Mouse (Mus musculus): ENCODE data around the gene Exoc6b. TPM values are rescaled to one million over a fixed set of nuclear protein-coding genes. Genes with fewer than 3 reads are reported as not detected.
A peak's percentile ranks its signal among the peaks of the same experiment; 100 is the strongest.

The Exoc6b gene
- polyA plus RNA-seq, 1 experiment from 2014 or later, result 31.2 TPM

DNA sequence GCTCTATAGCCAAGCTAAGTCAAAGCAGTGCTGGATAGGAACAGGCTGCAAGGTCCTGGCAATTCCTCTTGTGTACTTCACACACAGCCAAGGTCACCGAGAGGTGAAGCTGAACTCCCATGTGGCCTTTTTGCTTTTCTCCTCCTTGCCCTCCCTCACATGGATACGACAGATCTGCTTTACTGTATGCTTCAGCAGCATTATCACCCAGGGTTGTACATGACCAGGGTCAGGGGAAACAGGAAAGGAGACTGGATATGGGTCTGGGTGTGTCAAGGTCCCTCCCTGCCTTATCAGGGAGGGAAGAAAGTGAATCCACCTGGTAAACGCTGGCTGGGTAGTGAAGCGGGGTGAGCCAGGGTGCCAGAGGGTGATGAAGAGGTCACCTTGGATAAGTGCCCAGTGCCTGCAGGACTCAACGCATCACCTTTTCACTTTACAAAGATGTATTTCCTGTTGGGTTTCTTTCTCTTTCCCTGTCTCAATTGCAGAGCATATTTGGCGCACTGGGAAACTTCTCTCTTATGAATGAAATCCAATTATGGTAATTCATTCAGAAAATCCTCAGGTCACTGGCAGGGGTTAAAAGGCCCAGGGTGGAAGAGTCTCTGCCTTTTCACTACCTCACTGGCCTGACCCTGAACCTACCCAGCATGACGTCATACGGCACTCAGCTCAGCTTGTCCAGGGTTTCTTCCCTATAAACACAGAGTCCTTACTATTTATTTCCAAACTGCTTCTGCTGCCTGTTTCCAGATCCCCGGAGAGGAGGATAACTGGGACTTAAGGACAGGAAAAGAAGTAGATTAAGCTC, 371.6 kb downstream of the Exoc6b start:
- Histone ChIP-seq H3K9ac (ENCODE audit: low read length) (no peak overlapping the region), H3K4me3 (replicated peaks; ENCODE audit: low read length) (no peak overlapping the region), H3K27ac (ENCODE audit: low read length) (peak overlapping the region; percentile 72), H3K4me2 (ENCODE audit: low read depth, low read length) (peak overlapping the region; percentile 16), H3K4me1 (ENCODE audit: control insufficient read depth, insufficient read depth, low read length) (peaks cover 22% of the 10 kb centered on the region), H3K27me3 (ENCODE audit: control insufficient read depth, insufficient read depth, low read length) (no peaks in the 10 kb centered on the region), H3K9me3 (replicated peaks; ENCODE audit: control insufficient read depth, low read length) (no peaks in the 10 kb centered on the region), H3K36me3 (ENCODE audit: control insufficient read depth, insufficient read depth, low read length) (no peaks in the 10 kb centered on the region)
- peak; percentile 79 for ATAC-seq (ENCODE audit: insufficient read depth, low FRiP score)
- 17% methylated on average over 9 of the region's 9 CpGs for WGBS

DNA sequence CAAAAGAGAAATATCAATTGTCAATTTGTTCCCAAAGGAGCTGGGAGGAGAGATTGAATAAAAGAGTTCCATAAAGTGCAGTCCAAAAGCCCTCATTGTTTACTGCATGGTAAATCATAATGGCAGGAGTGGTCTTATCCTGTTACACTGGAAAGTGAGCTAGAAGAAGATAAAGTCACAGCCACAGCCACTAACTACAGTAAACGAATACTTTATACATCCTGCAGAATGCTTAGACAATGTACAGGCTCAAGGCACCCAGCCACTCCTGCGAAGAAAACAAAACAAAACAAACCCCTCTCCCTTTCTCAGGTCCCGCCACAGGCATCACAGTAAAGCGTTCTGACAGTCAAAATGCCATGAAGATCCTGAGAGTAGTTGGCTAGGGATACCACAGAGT, 375.5 kb downstream of the Exoc6b start:
- H3K27ac ChIP-seq (ENCODE audit: low read length), result no peak overlapping the region
- no peaks in the 10 kb centered on the region for H3K36me3 ChIP-seq (ENCODE audit: control insufficient read depth, insufficient read depth, low read length)
- H3K4me2 ChIP-seq (ENCODE audit: low read depth, low read length), result no peak overlapping the region
- peaks cover 18% of the 10 kb centered on the region for H3K4me1 ChIP-seq (ENCODE audit: control insufficient read depth, insufficient read depth, low read length)
- 45% methylated on average over 4 of the region's 4 CpGs for WGBS
- no peaks in the 10 kb centered on the region for H3K27me3 ChIP-seq (ENCODE audit: control insufficient read depth, insufficient read depth, low read length)
- no peak overlapping the region for H3K9ac ChIP-seq (ENCODE audit: low read length)
- no peak overlapping the region for H3K4me3 ChIP-seq (replicated peaks; ENCODE audit: low read length)
- H3K9me3 ChIP-seq (replicated peaks; ENCODE audit: control insufficient read depth, low read length), result no peaks in the 10 kb centered on the region
- no peak for ATAC-seq (ENCODE audit: insufficient read depth, low FRiP score)

DNA sequence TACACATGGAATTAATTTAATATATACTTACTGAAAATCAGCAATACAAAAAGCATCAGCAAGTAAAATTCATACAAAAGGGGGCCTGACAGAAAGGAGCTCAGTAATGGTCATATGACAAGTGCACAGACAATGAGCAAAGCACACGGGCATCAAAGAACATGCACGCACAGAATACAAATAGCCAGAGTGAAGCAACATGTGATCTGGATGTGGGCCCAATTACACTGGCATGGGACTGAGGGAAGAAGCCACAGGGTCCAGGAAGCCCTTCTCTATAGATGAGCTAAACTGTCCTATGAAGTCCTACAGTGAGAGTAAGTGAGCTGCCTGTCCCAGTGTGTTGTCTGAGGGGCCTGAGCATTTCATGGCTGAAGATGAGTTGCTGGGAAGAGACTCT, 376.1 kb downstream of the Exoc6b start:
- Histone ChIP-seq H3K4me1 (ENCODE audit: control insufficient read depth, insufficient read depth, low read length) (peaks cover 18% of the 10 kb centered on the region), H3K4me3 (replicated peaks; ENCODE audit: low read length) (no peak overlapping the region), H3K4me2 (ENCODE audit: low read depth, low read length) (no peak overlapping the region), H3K9ac (ENCODE audit: low read length) (no peak overlapping the region), H3K9me3 (replicated peaks; ENCODE audit: control insufficient read depth, low read length) (no peaks in the 10 kb centered on the region), H3K27me3 (ENCODE audit: control insufficient read depth, insufficient read depth, low read length) (no peaks in the 10 kb centered on the region), H3K36me3 (ENCODE audit: control insufficient read depth, insufficient read depth, low read length) (no peaks in the 10 kb centered on the region), H3K27ac (ENCODE audit: low read length) (no peak overlapping the region)
- 86% methylated on average over 2 of the region's 2 CpGs for WGBS
- ATAC-seq (ENCODE audit: insufficient read depth, low FRiP score), result no peak

DNA sequence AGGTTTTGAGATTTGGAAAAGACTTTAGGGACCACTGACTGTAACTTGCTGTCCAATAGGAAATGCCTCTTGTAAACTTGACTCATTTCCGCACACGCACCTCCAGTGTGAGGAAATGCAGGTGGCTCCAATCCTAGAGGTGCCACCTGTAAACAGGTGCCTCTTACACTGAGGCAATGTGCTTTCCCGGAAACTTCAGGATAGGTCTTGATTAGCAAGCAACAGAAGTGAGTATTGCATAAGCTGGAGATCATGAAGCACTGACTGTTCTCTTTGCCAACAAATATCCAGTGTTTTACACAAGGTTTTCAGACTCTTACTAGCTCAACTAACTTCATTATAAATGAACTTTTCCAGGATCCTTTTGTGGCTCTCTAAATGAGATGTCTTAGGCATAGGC, 377.4 kb downstream of the Exoc6b start:
- H3K4me2 ChIP-seq (ENCODE audit: low read depth, low read length), result no peak overlapping the region
- H3K36me3 ChIP-seq (ENCODE audit: control insufficient read depth, insufficient read depth, low read length), result no peaks in the 10 kb centered on the region
- H3K4me3 ChIP-seq (replicated peaks; ENCODE audit: low read length), result no peak overlapping the region
- no peak for ATAC-seq (ENCODE audit: insufficient read depth, low FRiP score)
- WGBS, result 90% methylated on average over 3 of the region's 3 CpGs
- no peak overlapping the region for H3K27ac ChIP-seq (ENCODE audit: low read length)
- H3K27me3 ChIP-seq (ENCODE audit: control insufficient read depth, insufficient read depth, low read length), result no peaks in the 10 kb centered on the region
- no peak overlapping the region for H3K9ac ChIP-seq (ENCODE audit: low read length)
- no peaks in the 10 kb centered on the region for H3K9me3 ChIP-seq (replicated peaks; ENCODE audit: control insufficient read depth, low read length)
- H3K4me1 ChIP-seq (ENCODE audit: control insufficient read depth, insufficient read depth, low read length), result peaks cover 5% of the 10 kb centered on the region

DNA sequence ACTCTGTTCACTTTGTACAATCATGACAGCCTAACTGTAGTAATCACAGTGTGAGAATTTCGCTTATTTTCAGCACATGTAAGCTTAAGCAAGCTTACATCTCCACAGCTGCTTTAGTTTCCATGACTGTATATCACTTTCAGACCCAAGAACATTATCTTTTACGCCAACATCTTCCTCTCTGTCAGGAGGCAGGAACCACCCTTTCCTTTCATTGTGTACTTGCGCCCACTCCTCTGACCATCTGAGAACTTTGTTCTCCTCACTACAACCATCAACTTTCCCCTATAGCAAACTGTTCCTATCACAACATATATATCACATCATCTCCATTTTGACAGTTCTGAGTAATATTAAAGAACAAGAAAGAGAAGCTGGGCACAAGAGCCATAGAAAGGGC, 391.5 kb downstream of the Exoc6b start:
- H3K9ac ChIP-seq (ENCODE audit: low read length), result no peak overlapping the region
- no peaks in the 10 kb centered on the region for H3K9me3 ChIP-seq (replicated peaks; ENCODE audit: control insufficient read depth, low read length)
- H3K4me1 ChIP-seq (ENCODE audit: control insufficient read depth, insufficient read depth, low read length), result no peaks in the 10 kb centered on the region
- no peaks in the 10 kb centered on the region for H3K36me3 ChIP-seq (ENCODE audit: control insufficient read depth, insufficient read depth, low read length)
- 75% methylated on average over 3 of the region's 3 CpGs for WGBS
- no peak overlapping the region for H3K4me3 ChIP-seq (replicated peaks; ENCODE audit: low read length)
- H3K27me3 ChIP-seq (ENCODE audit: control insufficient read depth, insufficient read depth, low read length), result no peaks in the 10 kb centered on the region
- no peak overlapping the region for H3K27ac ChIP-seq (ENCODE audit: low read length)
- ATAC-seq (ENCODE audit: insufficient read depth, low FRiP score), result no peak
- no peak overlapping the region for H3K4me2 ChIP-seq (ENCODE audit: low read depth, low read length)

DNA sequence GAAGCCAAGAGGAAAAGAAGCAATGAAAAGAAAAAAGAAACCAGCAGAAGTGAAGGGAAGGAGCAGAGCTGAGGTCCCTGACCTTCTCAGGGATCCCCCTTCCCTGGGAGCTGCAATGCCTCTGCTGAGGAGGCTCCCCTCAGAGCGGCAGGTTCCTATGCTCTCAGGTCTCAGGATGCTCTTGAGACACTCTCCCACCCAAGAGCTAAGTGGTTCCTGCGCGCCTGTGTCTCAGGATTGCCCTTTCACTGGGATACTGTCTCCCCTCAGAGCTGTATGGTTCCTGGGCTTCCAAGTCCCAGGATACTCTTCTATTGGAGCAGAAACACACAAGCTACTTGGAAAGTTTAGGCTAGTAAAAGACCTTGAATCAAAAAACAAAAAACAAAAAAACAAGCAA, 394.4 kb downstream of the Exoc6b start:
- H3K27ac ChIP-seq (ENCODE audit: low read length), result no peak overlapping the region
- 0 out of 2 replicates have a peak, but pooled peaks cover 3% of the 10 kb centered on the region for H3K36me3 ChIP-seq (ENCODE audit: control insufficient read depth, insufficient read depth, low read length)
- no peak overlapping the region for H3K4me2 ChIP-seq (ENCODE audit: low read depth, low read length)
- H3K4me1 ChIP-seq (ENCODE audit: control insufficient read depth, insufficient read depth, low read length), result no peaks in the 10 kb centered on the region
- H3K9ac ChIP-seq (ENCODE audit: low read length), result no peak overlapping the region
- H3K9me3 ChIP-seq (replicated peaks; ENCODE audit: control insufficient read depth, low read length), result no peaks in the 10 kb centered on the region
- no peak overlapping the region for H3K4me3 ChIP-seq (replicated peaks; ENCODE audit: low read length)
- WGBS, result 90% methylated on average over 3 of the region's 3 CpGs
- no peak for ATAC-seq (ENCODE audit: insufficient read depth, low FRiP score)
- H3K27me3 ChIP-seq (ENCODE audit: control insufficient read depth, insufficient read depth, low read length), result no peaks in the 10 kb centered on the region

DNA sequence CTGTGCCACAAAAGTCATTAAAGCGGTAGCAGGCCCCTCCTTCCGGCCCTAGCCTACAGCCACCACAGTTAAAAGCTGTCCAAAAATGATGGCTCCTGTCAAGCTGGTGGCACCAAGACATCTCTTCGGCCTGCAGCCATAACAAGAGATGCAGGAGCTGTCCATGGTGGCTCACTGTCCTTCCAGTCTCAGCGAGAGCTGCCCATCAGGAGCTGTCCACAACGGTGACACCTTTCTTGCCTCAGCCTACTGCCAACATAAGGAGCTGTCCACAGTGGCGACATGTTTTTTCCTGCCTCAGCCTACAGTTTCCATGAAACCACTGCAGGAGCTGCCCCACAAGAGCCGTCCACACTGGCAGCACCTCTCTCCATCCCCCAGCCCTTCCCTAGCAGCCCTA, 395.2 kb downstream of the Exoc6b start:
- no peaks in the 10 kb centered on the region for H3K9me3 ChIP-seq (replicated peaks; ENCODE audit: control insufficient read depth, low read length)
- 84% methylated on average over 7 of the region's 7 CpGs for WGBS
- H3K9ac ChIP-seq (ENCODE audit: low read length), result no peak overlapping the region
- H3K4me3 ChIP-seq (replicated peaks; ENCODE audit: low read length), result no peak overlapping the region
- H3K4me1 ChIP-seq (ENCODE audit: control insufficient read depth, insufficient read depth, low read length), result no peaks in the 10 kb centered on the region
- no peak overlapping the region for H3K27ac ChIP-seq (ENCODE audit: low read length)
- H3K27me3 ChIP-seq (ENCODE audit: control insufficient read depth, insufficient read depth, low read length), result no peaks in the 10 kb centered on the region
- H3K36me3 ChIP-seq (ENCODE audit: control insufficient read depth, insufficient read depth, low read length), result 0 out of 2 replicates have a peak, but pooled peaks cover 3% of the 10 kb centered on the region
- H3K4me2 ChIP-seq (ENCODE audit: low read depth, low read length), result no peak overlapping the region
- ATAC-seq (ENCODE audit: insufficient read depth, low FRiP score), result no peak

DNA sequence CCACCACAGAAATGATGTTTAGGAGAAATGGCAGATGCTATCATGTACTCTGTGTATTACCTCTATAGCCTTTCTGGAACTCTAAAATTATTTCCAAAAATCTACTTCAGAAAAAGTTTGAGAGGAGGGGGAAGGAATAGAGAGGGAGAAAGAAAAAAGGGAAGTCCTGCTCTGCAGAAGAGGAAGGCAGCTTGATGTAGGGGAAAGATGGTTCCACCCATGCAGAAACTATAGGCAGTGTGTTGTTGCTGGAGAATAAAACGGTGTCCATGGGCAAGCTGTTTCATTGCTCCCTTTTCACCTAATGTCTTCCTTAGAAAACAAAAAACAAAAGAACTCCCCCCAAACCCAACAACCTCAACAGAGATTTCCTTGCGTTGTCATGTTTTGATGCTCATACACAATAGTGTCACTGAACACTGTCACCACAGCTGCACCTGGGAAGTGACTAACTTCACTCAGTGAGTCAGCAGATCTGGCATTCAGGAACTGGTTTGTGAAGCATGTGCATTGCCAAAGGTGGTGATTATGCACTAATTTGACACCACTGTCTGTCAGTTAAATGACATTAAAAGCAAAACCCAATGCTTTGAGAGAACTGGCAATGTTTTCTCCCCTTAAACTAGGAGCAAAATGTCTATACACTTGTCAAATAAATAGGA, 407.7 kb downstream of the Exoc6b start:
- Histone ChIP-seq H3K4me2 (ENCODE audit: low read depth, low read length) (no peak overlapping the region), H3K27me3 (ENCODE audit: control insufficient read depth, insufficient read depth, low read length) (no peaks in the 10 kb centered on the region), H3K4me1 (ENCODE audit: control insufficient read depth, insufficient read depth, low read length) (0 out of 2 replicates have a peak, but pooled peaks cover 3% of the 10 kb centered on the region), H3K4me3 (replicated peaks; ENCODE audit: low read length) (no peak overlapping the region), H3K9me3 (replicated peaks; ENCODE audit: control insufficient read depth, low read length) (no peaks in the 10 kb centered on the region), H3K9ac (ENCODE audit: low read length) (no peak overlapping the region), H3K27ac (ENCODE audit: low read length) (no peak overlapping the region), H3K36me3 (ENCODE audit: control insufficient read depth, insufficient read depth, low read length) (no peaks in the 10 kb centered on the region)
- 77% methylated on average over 2 of the region's 2 CpGs for WGBS
- ATAC-seq (ENCODE audit: insufficient read depth, low FRiP score), result no peak

DNA sequence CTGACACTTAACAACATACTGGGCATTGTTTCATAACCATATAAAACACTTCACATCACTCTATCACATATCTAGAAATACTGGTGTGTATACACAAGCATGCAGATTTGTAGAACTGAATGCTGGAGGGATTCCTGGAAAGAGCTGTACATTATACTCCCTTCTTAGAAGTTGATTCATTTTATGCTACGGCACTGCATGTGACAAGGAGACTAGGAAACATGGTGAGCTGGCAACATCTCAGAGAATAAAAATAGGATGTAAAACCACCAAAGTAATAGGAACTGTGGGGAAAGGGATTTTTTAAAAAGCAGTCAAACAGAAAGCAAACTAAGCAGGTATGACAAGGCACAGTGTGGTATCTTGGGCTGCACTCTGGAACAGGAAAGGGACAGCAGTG, 408.3 kb downstream of the Exoc6b start:
- no peak for ATAC-seq (ENCODE audit: insufficient read depth, low FRiP score)
- Histone ChIP-seq H3K27ac (ENCODE audit: low read length) (no peak overlapping the region), H3K9me3 (replicated peaks; ENCODE audit: control insufficient read depth, low read length) (no peaks in the 10 kb centered on the region), H3K36me3 (ENCODE audit: control insufficient read depth, insufficient read depth, low read length) (no peaks in the 10 kb centered on the region), H3K27me3 (ENCODE audit: control insufficient read depth, insufficient read depth, low read length) (no peaks in the 10 kb centered on the region), H3K4me2 (ENCODE audit: low read depth, low read length) (no peak overlapping the region), H3K4me1 (ENCODE audit: control insufficient read depth, insufficient read depth, low read length) (0 out of 2 replicates have a peak, but pooled peaks cover 3% of the 10 kb centered on the region), H3K4me3 (replicated peaks; ENCODE audit: low read length) (no peak overlapping the region), H3K9ac (ENCODE audit: low read length) (no peak overlapping the region)
- WGBS, result 71% methylated on average over 1 of the region's 1 CpGs

Data from stomach, embryonic 16.5 days (tissue).